Mouse (Mus musculus) Patski (cell line): ENCODE measurements around the gene Lin7a. TPM values are rescaled to one million over a fixed set of nuclear protein-coding genes. Genes with fewer than 3 reads are reported as not detected.

Experiments
- ATAC-seq: fragments of 100-300 bp; one replicate; pipeline ENCODE4 v1.8.0; 2021
- CTCF ChIA-PET: fragments of 350-600 bp; sonication (Branson Sonifier 250); formaldehyde crosslinking; loops from one replicate; lab custom pipeline; 2022; ENCODE audit warnings: inconsistent platforms; lab: Charles Lee
- POLR2A ChIA-PET: fragments of 350-600 bp; sonication (Branson Sonifier 250); formaldehyde crosslinking; loops from one replicate; lab custom pipeline; 2022; ENCODE audit warnings: antibody characterized with exemption, inconsistent platforms; lab: Charles Lee
- DNase-seq: peaks from one replicate; pipeline ENCODE4 v3.0.0-alpha.2; 2011; ENCODE audit warnings: low read depth, low spot score
- H3K27me3 ChIP-seq: fragments of 371-371 bp; one replicate; pipeline ENCODE4 v1.5.1; 2021
- CTCF ChIP-seq: fragments of 100-300 bp; IDR thresholded peaks from one replicate; pipeline ENCODE4 v1.5.1; 2021
- in situ Hi-C: fragments of 300-500 bp; cut with MboI; formaldehyde crosslinking; loops from 3 replicates; pipeline ENCODE4 v1.11.1; 2018; ENCODE audit warnings: low pct_unique_long_range_greater_than_20kb, mixed read lengths
- polyA plus RNA-seq: library from polyadenylated mRNA; unstranded; gene quantifications from one replicate; pipeline ENCODE4 v1.2.3, GENCODE M21; 2021

Lin7a gene
- polyA plus RNA-seq, result 0.54 TPM

- in situ Hi-C loops, result loop anchor here (10.0 kb wide), 1 partner anchor 113 kb away; no protein-coding TSS in a partner anchor
- CTCF ChIA-PET, result interaction anchor here (1.4 kb wide), 1 partner anchor 119 kb away, joined by 3 read pairs; no protein-coding TSS in a partner anchor
- POLR2A ChIA-PET, result interaction anchor here (0.6 to 0.8 kb wide), 2 partner anchors 9 to 33 kb away, joined by 3 read pairs; no protein-coding TSS in a partner anchor
- no peak for TF ChIP-seq CTCF
- peaks cover 3% of the 10 kb centered on the region for H3K27me3 ChIP-seq
- ATAC-seq, result peak; percentile 65
- no peak for DNase-seq
These were observed at the start of gene Lin7a for GRCm38 (mm10) chr10:107271321-107272130. Lin7a (plus strand) TSS chr10:107271686.

DNA sequence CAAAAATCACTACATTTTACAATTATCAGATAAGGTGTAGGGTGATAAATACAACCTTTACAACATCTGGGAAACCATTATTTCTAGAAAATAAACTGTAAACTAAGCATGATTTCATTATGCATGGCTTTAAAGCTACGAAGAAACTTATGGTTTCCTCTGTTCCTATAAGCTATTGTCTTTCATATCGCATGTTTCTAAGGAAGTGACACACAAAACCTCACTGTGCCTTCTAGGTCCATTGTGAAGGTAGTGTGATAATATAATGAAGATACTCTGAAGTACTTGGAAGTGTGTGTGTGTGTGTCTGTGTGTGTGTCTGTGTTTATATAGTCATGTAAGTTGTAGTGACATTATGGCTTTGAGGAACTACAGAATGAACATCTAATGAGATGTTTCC lies 49.8 kb upstream of the Lin7a start:
- POLR2A ChIA-PET, result no interaction called here
- in situ Hi-C loops, result no loop called here
- DNase-seq (no peak), ATAC-seq (no peak)
- no peak for TF ChIP-seq CTCF
- CTCF ChIA-PET, result no interaction called here
- no peaks in the 10 kb centered on the region for H3K27me3 ChIP-seq

GRCm38 (mm10) chr10:107222406-107223185 lies 48.9 kb upstream of the Lin7a start:
- CTCF ChIA-PET, result no interaction called here
- TF ChIP-seq CTCF, result no peak
- ATAC-seq, result no peak
- no peaks in the 10 kb centered on the region for H3K27me3 ChIP-seq
- DNase-seq, result no peak
- in situ Hi-C loops, result no loop called here
- POLR2A ChIA-PET, result interaction anchor here (1.0 kb wide), 1 partner anchor 51 kb away, joined by 4 read pairs; no protein-coding TSS in a partner anchor

GRCm38 (mm10) chr10:107223186-107223440 lies 48.4 kb upstream of the Lin7a start:
- DNase-seq (no peak), ATAC-seq (no peak)
- TF ChIP-seq CTCF, result no peak
- no peaks in the 10 kb centered on the region for H3K27me3 ChIP-seq
- in situ Hi-C loops, result no loop called here
- ChIA-PET POLR2A (interaction anchor here (1.0 kb wide), 1 partner anchor 50 kb away, joined by 4 read pairs; no protein-coding TSS in a partner anchor), CTCF (no interaction called here)

DNA sequence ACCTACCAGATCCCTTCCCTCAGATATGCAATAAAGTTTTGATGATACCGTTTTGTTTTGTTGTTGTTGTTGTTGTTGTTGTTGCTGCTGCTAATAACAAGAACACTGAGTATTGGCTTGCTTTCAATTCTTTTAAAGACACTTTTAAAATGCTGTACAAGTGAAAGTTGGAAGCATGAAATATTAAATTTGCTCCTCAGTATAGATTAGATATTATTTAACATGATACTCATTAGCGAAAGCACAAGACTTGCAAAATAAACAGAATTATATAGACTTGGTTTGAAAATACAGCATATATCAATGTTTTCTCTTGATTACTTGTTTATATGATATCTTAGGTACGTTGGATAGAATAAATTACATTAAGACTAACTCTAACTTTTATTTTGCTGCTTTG lies 47.7 kb upstream of the Lin7a start:
- ATAC-seq (no peak), DNase-seq (no peak)
- CTCF ChIA-PET, result no interaction called here
- TF ChIP-seq CTCF, result no peak
- in situ Hi-C loops, result no loop called here
- H3K27me3 ChIP-seq, result no peaks in the 10 kb centered on the region
- POLR2A ChIA-PET, result interaction anchor here (1.0 kb wide), 1 partner anchor 50 kb away, joined by 4 read pairs; no protein-coding TSS in a partner anchor

DNA sequence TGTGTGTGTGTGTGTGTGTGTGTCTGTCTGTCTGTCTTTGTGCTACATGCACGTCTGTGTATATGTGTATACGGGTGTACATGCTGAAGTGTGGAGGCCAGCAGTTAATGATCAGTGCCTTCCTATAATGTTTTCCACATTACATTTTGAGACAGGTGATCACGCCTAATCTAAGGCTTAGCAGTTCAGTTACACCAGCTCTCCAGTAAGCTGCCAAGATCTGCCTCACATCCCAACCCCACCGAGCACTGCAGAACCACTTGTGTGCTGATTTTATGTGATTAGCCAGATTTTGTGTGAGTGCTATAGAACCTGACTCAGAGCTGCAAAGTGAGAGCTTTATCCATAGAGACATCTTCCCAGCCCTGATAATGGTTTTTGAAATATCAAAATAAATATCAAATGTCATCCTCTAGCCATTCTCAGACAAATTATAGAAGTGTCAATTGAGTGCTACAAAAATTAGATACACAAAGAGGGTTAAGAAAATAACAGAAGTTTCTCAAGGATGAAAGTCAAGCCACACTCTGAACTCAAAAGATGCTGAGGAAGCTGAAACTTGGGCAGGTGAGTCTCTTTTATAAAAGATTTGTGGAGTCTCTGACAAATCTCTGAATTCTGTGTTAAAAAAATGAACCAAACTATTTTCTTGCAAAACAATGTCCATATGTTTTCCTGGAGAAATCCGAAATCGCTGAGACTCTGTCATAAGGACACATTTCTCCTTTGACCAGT lies 46.7 kb upstream of the Lin7a start:
- H3K27me3 ChIP-seq, result no peaks in the 10 kb centered on the region
- TF ChIP-seq CTCF, result no peak
- in situ Hi-C loops, result no loop called here
- DNase-seq (no peak), ATAC-seq (no peak)
- ChIA-PET POLR2A (no interaction called here), CTCF (no interaction called here)

DNA sequence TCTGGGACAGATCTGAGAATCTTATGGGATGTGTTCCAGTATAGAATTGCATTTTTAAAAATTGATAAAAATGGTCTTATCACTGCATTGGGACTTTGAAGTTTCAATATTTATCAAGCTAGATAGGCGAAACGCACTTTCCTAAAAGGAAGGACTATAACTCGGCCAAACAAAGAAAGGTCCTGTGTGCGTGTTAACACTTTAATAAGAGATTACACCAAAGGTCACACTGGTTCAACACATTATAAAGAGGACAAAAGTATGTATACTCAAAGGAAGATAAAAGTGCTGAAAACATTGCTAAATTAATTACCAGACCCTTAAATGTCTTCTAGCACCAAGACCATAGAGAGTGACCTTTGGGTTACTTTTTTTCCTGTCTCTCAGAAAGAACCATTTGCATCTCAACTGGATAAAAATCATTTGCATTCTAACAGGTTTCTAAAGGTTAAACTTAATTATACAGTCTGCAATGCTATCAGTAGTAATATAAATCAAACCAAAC lies 46.1 kb upstream of the Lin7a start:
- POLR2A ChIA-PET, result no interaction called here
- no peak for DNase-seq

DNA sequence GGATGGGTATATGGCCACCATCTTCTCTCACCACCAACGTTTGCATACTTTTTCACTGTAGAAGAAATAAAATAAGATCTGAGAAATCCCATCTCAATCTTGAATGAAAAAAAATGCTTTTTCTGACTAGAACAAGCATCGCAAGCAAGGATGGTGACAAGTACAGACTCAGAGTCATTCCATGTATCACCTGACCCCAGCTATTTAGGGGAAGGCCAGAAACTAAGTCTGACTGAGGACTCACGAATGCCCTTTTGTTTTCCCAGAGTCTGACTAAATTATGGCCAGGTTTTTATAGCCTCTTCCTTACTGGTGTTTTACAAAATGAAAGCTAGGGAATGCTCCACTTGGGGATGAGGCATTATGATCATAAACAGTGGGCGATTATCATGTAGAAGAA lies 45.6 kb upstream of the Lin7a start:
- H3K27me3 ChIP-seq, result no peaks in the 10 kb centered on the region
- no peak for TF ChIP-seq CTCF
- CTCF ChIA-PET, result no interaction called here
- POLR2A ChIA-PET, result no interaction called here
- ATAC-seq (no peak), DNase-seq (no peak)
- in situ Hi-C loops, result no loop called here

More for the DNA sequence above, 46.1 kb upstream of the Lin7a start:
- TF ChIP-seq CTCF, result no peak
- in situ Hi-C loops, result no loop called here
- no peaks in the 10 kb centered on the region for H3K27me3 ChIP-seq
- CTCF ChIA-PET, result no interaction called here
- no peak for ATAC-seq

- in situ Hi-C loops, result no loop called here
- DNase-seq (no peak), ATAC-seq (no peak)
- no peak for TF ChIP-seq CTCF
- no peaks in the 10 kb centered on the region for H3K27me3 ChIP-seq
- CTCF ChIA-PET, result interaction anchor here (0.8 kb wide), 1 partner anchor 19 kb away, joined by 3 read pairs; no protein-coding TSS in a partner anchor
- POLR2A ChIA-PET, result no interaction called here
These were observed 43.6 kb upstream of the Lin7a start for GRCm38 (mm10) chr10:107227901-107228300.

GRCm38 (mm10) chr10:107228776-107229175 lies 42.7 kb upstream of the Lin7a start:
- DNase-seq (no peak), ATAC-seq (no peak)
- in situ Hi-C loops, result no loop called here
- no peak for TF ChIP-seq CTCF
- ChIA-PET POLR2A (no interaction called here), CTCF (no interaction called here)
- H3K27me3 ChIP-seq, result no peaks in the 10 kb centered on the region
